Mouse (Mus musculus): ENCODE data around the gene Igf2.

The Igf2 gene

GRCm38 (mm10) chr7:142659181-142659681, 7.4 kb downstream of the Igf2 start:
- DNase-seq (ENCODE audit: low read depth, low spot score) = no peak

GRCm38 (mm10) chr7:142658681-142659180, 7.9 kb downstream of the Igf2 start:
- DNase-seq (ENCODE audit: low read depth, low spot score) = no peak

DNA sequence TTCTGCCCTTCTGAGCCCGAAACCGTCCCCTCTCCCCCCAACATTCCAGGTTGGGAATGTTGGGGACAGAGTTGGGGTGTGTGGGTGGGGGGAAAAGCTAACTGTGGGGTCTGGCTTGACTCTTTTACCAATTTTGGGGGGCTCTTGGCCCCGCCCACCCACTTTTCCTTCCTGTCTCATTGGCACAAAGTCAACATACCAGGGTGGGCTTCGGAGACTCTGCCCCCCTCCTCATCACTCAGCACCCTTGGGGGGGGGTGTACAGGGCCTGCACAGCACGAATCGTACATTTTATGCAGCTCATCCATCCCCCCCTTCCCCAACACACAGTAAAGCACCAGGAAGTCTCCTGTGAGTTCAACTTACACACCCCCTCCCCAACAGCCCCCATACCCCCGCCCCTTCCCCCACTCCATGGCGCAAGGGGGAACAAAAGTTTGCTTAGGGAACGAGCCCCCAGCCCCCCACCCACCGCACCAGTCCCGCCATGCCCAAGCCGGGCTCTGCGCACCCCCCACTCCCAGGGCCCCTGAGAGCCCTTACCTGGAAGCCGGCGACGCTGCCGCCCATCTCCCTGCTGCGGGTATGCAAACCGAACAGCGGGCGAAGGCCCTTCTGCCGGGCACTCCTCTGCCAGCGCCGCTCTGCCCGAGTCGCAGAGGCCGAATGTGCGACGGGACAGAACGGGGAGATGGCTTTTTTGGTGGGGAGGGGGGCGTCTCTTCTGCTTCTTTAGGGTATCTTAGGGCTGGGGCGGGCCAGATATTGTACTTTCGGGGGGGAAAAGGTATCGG, 8.6 kb downstream of the Igf2 start:
- no peak for DNase-seq (ENCODE audit: low read depth, low spot score)

- no peak for DNase-seq (ENCODE audit: low read depth, low spot score)
These were observed 9.2 kb downstream of the Igf2 start for GRCm38 (mm10) chr7:142657341-142657791.

DNA sequence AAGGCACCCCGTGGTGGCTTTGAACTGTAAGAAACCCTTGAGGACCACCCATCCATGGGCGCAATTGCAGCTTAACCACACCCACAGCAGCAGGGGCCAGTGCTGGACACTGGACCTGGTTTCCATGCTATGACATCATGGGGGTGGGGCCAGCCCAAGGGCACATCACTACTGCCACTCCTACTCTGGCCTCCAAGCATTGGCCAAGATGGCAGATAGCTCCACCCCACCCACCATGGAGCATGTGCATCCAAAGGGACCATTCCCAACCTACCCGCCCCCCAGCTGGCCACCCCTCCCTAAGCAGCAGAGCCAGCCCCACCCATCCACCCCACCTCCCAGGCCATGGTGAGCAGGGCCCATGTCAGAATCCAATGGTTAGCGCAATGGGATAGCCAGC, 10.6 kb downstream of the Igf2 start:
- DNase-seq (ENCODE audit: low read depth, low spot score) = no peak

DNA sequence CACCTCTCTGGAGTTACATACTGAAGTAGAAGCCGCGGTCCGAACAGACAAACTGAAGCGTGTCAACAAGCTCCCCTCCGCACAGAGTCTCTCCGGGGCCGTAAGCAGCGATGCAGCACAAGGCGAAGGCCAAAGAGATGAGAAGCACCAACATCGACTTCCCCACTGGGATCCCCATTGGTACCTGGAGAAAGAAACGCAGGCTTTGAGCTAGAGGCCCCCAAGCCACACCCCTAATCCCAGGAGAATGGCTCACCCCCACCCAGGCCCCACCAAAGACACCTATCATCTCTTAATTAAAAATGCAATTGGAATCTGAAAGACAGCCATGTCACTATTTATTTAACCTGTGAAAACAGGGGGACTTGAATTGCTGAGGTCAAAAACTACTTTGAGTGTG, 11.0 kb downstream of the Igf2 start:
- no peak for DNase-seq (ENCODE audit: low read depth, low spot score)

DNA sequence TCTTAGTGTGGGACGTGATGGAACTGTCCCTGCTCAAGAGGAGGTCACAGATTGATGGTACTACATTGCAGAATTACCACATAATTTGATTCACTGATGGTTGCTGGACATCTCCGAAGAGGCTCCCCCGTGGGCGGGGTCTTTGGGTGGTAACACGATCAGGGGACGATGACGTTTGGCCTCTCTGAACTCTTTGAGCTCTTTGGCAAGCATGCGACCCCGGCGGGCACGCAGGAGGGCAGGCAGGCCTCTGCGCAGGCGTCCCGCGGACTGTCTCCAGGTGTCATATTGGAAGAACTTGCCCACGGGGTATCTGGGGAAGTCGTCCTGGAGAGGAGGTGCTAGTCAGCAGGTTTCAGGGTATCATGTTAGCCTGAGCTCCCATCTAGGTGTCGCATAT, 12.9 kb downstream of the Igf2 start:
- DNase-seq (ENCODE audit: low read depth, low spot score) = no peak

GRCm38 (mm10) chr7:142646676-142647075, 19.9 kb downstream of the Igf2 start:
- no peak for DNase-seq (ENCODE audit: low read depth, low spot score)

DNA sequence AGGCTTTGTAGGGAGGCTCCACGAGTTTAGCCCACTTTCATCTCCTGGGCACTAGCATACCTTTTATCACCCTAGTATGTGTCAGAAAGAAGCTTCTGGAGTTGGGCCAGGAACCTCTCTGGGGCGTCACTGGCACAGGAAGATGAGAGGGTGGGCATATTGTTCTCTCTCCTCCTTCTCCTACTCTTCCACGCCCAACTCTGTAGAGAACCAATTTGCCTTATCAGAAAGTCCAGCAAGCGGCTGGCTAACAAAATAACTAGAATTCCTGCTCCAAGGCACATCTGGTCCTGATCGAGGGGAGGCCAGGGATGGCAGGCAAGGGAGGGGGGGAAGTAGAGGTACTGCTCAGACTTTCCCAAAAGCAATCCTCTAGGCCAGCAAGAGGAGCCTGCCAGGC, 21.6 kb downstream of the Igf2 start:
- DNase-seq (ENCODE audit: low read depth, low spot score) = no peak

GRCm38 (mm10) chr7:142636178-142636577, 30.4 kb downstream of the Igf2 start:
- DNase-seq (ENCODE audit: low read depth, low spot score) = no peak

DNA sequence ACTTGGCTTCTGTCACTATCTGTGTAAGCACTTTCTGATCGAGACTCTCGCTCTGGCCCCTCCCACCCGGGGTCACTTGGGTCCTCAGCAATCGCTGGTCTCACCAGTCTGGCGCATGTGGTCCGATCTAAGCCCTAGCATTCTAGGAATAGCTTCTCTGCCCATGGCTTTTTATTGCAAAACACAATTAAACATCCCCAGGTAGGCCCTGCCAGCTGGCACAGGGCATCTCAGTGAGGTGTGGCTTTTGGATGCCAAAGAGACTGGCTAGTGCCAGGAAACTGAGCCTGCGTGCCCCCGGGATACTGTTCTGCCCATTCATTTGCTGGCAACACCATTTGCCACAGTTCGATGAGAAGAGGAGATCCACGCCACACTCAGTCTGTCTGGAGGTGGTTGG, 35.9 kb downstream of the Igf2 start:
- no peak for DNase-seq (ENCODE audit: low read depth, low spot score)

DNA sequence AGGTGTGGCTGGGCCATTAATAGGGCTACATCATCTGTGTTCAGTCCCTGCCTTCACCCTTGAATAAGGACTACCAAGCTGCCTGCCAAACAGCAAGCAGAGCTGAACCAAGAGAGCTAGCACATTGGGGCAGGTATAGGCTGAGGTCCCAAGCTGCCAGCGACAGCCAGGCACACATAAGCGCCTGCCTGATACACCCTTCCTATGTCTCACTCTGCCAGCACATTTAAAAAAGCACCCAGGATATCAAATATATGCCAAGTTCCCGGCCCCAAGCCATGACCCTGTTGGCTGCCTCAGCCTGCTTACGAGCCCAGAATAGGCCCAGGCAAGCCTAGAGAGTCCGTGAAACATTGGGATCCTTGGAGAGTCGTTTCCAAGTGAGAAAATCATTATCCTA, 36.8 kb downstream of the Igf2 start:
- DNase-seq (ENCODE audit: low read depth, low spot score) = no peak

DNA sequence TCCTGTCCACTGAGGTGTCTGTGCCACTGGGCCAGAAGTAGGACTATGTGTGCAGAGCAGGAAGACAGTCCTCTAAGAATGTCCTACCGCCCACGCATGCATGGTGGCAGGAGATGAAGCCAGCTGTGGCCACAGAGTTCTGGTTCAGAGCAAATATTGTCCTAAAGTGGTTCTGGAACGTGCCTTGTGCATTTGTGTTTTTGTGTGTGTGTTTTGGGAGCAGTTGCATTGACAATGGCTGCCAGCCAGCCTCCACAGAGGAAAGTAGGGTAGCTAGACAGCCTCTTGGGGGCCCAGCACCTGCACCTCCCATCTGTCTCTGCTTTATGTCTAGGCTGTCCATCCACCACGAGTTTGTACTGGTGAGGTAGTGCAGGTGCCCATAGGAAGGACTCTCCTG, 44.4 kb downstream of the Igf2 start:
- no peak for DNase-seq (ENCODE audit: low read depth, low spot score)

DNA sequence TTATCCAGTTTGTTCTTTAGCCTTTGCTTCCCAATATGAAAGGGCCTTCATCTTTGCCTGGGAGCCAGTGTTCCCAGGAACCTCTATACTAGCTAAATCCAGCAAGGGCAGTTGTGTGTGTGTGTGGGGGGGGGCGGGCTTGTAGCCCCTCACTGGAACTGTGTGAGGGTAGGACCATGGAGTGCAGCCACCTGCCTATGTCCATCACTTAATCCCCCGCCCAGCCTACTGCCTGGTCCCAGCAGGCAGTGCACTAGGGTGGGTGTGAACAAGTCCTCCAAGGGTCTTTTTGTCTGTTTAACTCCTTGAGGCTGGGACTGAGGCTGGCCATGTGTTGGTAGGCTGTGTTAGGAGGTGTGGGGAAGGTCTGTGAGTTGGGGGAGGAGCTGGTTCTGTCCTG, 53.5 kb downstream of the Igf2 start:
- no peak for DNase-seq (ENCODE audit: low read depth, low spot score)

- DNase-seq (ENCODE audit: low read depth, low spot score) = no peak
These were observed 55.8 kb downstream of the Igf2 start for GRCm38 (mm10) chr7:142610627-142611406.

DNA sequence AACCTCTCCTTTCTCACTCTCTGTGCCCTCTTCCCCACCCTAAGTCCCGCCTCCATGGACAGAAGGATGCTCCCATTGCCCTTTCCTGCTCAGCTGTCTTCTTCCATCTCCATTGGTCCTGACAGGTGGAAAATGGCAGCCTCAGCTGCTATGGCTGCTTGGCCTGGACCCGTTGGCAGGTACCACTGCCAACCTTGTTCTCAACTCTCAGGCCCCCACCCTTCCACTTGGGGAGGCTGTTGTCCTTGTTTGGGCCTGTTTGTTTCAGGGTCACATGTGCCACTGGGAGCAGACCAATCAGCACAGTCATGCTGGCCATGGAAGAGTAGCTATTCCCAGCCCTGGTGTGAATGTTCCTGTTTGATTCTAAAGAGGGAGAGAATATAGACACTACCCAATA, 65.7 kb downstream of the Igf2 start:
- no peak for DNase-seq (ENCODE audit: low read depth, low spot score)

All from c-Kit-negative CD71-positive TER-119-positive erythroid progenitor cells, embryonic 14.5 days (primary cell).